ENCODE assay signal across 18 mouse cellular contexts in genomic region chr16:74258241-74258640, GRCm38 (mm10).
"Had no signal": no experiment of that assay in that cellular context is flagged by ENCODE, and none has a peak within 500 bp of the region (broad histone marks: within the 10 kb centered on the region; RNA-seq: fewer than 3 reads in every experiment).

No protein-coding gene starts in this region.

- DNase-seq: lung, adult 2 months; lung, postnatal 14 days; lung, postnatal 36 days; retina, postnatal 1 day; right cerebral cortex, adult 18-20 months; right cerebral cortex, postnatal 25 days; right cerebral cortex, postnatal 4 days; spleen, adult 18-20 months; thymus, adult 18-20 months; thymus, postnatal 14 days; thymus, postnatal 36 days had no signal

- ATAC-seq: lung, postnatal 0 days; midbrain, embryonic 13.5 days; midbrain, embryonic 15.5 days had no signal

- H3K4me3 ChIP-seq: lung, embryonic 15.5 days; megakaryocyte, embryonic 14.5 days; midbrain, embryonic 13.5 days; midbrain, embryonic 15.5 days; neural tube, embryonic 12.5 days had no signal

- H3K27ac ChIP-seq: lung, embryonic 15.5 days; macrophage; midbrain, embryonic 13.5 days; midbrain, embryonic 15.5 days; neural tube, embryonic 12.5 days had no signal
